Mouse (Mus musculus): ENCODE data around the gene Ahnak.

DNA sequence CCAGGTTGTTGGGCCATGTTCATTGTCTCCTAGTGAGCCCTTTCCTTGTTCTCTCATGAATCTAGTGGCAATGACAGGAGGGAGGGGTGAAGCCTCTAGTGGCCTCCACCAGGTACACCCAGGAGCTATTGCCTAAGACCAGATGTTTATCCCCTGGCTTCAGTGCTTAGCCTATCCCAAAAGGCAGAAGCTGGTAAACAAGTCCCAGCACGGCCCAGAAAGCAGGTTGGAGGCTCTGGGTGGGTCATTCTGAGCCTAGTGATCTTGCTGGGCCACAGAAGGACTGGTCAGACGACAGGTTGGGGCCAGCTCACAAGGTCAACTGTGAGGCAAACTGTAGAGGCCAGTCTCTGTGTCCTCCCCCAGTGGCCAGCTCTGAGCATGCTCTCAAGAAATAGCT is 101.6 kb downstream of the Ahnak start:
- TF ChIP-seq CTCF (IDR thresholded peaks at IDR 0.05; ENCODE audit: extremely low read depth, insufficient read length, insufficient replicate concordance, low read depth, low read length): no peak
- TF ChIP-seq POLR2A (IDR thresholded peaks at IDR 0.05; ENCODE audit: low read depth, low read length): no peak
